Mouse (Mus musculus): Measurements from ENCODE around the gene Pld2.

GRCm38 (mm10) chr11:70561937-70562286, 22.0 kb downstream of the Pld2 start:
- TF ChIP-seq POLR2A (IDR thresholded peaks at IDR 0.05; ENCODE audit: borderline replicate concordance, control insufficient read depth, low read depth, low read length) (no peak), CTCF (IDR thresholded peaks at IDR 0.05; ENCODE audit: control insufficient read depth, insufficient read depth, low read length) (no peak)
